Mouse (Mus musculus) kidney, adult 2 months (tissue): ENCODE data around the gene Mapkapk3.

Experiments used
- CTCF ChIP-seq: fragments of 200-500 bp; conservative IDR thresholded peaks from 2 replicates; pipeline ENCODE4 v1.5.1; 2011; ENCODE audit warnings: low read depth, mild to moderate bottlenecking, control low read depth, low read length, moderate library complexity, mixed read lengths; ENCODE audit not compliant: insufficient read depth, insufficient read length
- POLR2A ChIP-seq: fragments of 200-500 bp; IDR thresholded peaks from one replicate; pipeline ENCODE4 v1.6.1; 2011; ENCODE audit warnings: low read depth, low read length, control low read depth

- peak; percentile 42 for TF ChIP-seq CTCF
- peak; percentile 2 for TF ChIP-seq POLR2A
Measured at GRCm38 (mm10) chr9:107289211-107290076, at the start of gene Mapkapk3.
